Mouse (Mus musculus) spleen, adult 2 months (tissue): ENCODE results near the gene Spef2. TPM values are rescaled to one million over a fixed set of nuclear protein-coding genes. Genes with fewer than 3 reads are reported as not detected.

Experiments used
- DNase-seq, 2 experiments: peaks; one replicate each; pipeline versions ENCODE4 v3.0.0 to v3.0.0-alpha.2; 2012 to 2021; ENCODE audit warnings: low spot score in 2 of 2, low read depth in 1 of 2
- H3K27ac ChIP-seq: fragments of 200-500 bp; 2 replicates; pipeline ENCODE4 v1.5.1; 2012; ENCODE audit warnings: low read length, inconsistent platforms; ENCODE audit not compliant: insufficient read depth
- H3K27me3 ChIP-seq: fragments of 200-500 bp; 2 replicates; pipeline ENCODE4 v1.6.1; 2012; ENCODE audit warnings: mild to moderate bottlenecking, moderate library complexity, low read length, inconsistent platforms; ENCODE audit not compliant: control insufficient read depth, insufficient read depth
- H3K36me3 ChIP-seq: fragments of 200-500 bp; 2 replicates; pipeline ENCODE4 v1.6.1; 2012; ENCODE audit warnings: mild to moderate bottlenecking, low read length, inconsistent platforms; ENCODE audit not compliant: control insufficient read depth, insufficient read depth
- H3K4me1 ChIP-seq: fragments of 200-500 bp; 2 replicates; pipeline ENCODE4 v1.6.1; 2011; ENCODE audit warnings: inconsistent platforms; ENCODE audit not compliant: control insufficient read depth, insufficient read depth, insufficient read length
- H3K4me3 ChIP-seq: fragments of 200-500 bp; 2 replicates; pipeline ENCODE4 v1.5.1; 2011; ENCODE audit warnings: mild to moderate bottlenecking, inconsistent platforms; ENCODE audit not compliant: insufficient read depth, insufficient read length; ENCODE audit errors: extremely low read depth
- CTCF ChIP-seq: fragments of 200-500 bp; IDR thresholded peaks from 2 replicates; pipeline ENCODE4 v1.5.1; 2011; ENCODE audit warnings: mild to moderate bottlenecking, inconsistent platforms; ENCODE audit not compliant: insufficient read depth, insufficient read length, insufficient replicate concordance; ENCODE audit errors: extremely low read depth
- POLR2A ChIP-seq: fragments of 200-500 bp; IDR thresholded peaks from 2 replicates; pipeline ENCODE4 v1.6.1; 2011; ENCODE audit warnings: low read depth, low read length, inconsistent platforms
- WGBS: fragments of 180-500 bp; shearing (Covaris S2); methylation state at CpG from one replicate; pipeline ENCODE4 v1.1.7; 2018; 5-methylcytosine and 5-hydroxymethylcytosine counted together
- polyA plus RNA-seq: library from polyadenylated mRNA; depleted of rRNA; stranded (reverse); fragments of >200 nt; gene quantifications from 2 replicates; pipeline ENCODE4 v1.2.3, GENCODE M21; 2012

Gene Spef2
- polyA plus RNA-seq, 1 experiment: 0.05 TPM

GRCm38 (mm10) chr15:9750966-9751365 is 2.3 kb upstream of the Spef2 start:
- TF ChIP-seq CTCF (no peak), POLR2A (no peak)
- Histone ChIP-seq H3K27ac (no peak overlapping the region), H3K4me3 (no peak overlapping the region), H3K27me3 (no peaks in the 10 kb centered on the region), H3K36me3 (no peaks in the 10 kb centered on the region), H3K4me1 (0 out of 2 replicates have a peak, but pooled peaks cover 3% of the 10 kb centered on the region)
- DNase-seq: no peak
- 89% methylated on average over 3 of the region's 3 CpGs for WGBS

- H3K4me1 ChIP-seq: 0 out of 2 replicates have a peak, but pooled peaks cover 3% of the 10 kb centered on the region
- H3K27ac ChIP-seq: peak overlapping the region; percentile 41; the same call in 1 of the 2 replicates
- H3K36me3 ChIP-seq: no peaks in the 10 kb centered on the region
- DNase-seq: no peak
- H3K4me3 ChIP-seq: no peak overlapping the region
- WGBS: 33% methylated on average over 5 of the region's 5 CpGs
- H3K27me3 ChIP-seq: no peaks in the 10 kb centered on the region
- TF ChIP-seq CTCF: no peak
- TF ChIP-seq POLR2A: no peak
Measured at GRCm38 (mm10) chr15:9747410-9748104, 1.1 kb downstream of the Spef2 start.

- Histone ChIP-seq H3K4me3 (no peak overlapping the region), H3K36me3 (no peaks in the 10 kb centered on the region), H3K27ac (no peak overlapping the region), H3K4me1 (no peaks in the 10 kb centered on the region), H3K27me3 (no peaks in the 10 kb centered on the region)
- TF ChIP-seq POLR2A: no peak
- TF ChIP-seq CTCF: no peak
- WGBS: 88% methylated on average over 3 of the region's 3 CpGs
- no peak for DNase-seq
Measured at GRCm38 (mm10) chr15:9742172-9742571, 6.5 kb downstream of the Spef2 start.

GRCm38 (mm10) chr15:9714574-9715458 is 33.9 kb downstream of the Spef2 start:
- 19% methylated on average over 7 of the region's 7 CpGs for WGBS
- no peak for DNase-seq
- no peak overlapping the region for H3K27ac ChIP-seq
- H3K27me3 ChIP-seq: no peaks in the 10 kb centered on the region
- TF ChIP-seq POLR2A: no peak
- TF ChIP-seq CTCF: no peak
- H3K4me3 ChIP-seq: no peak overlapping the region
- H3K36me3 ChIP-seq: no peaks in the 10 kb centered on the region
- H3K4me1 ChIP-seq: peaks cover 7% of the 10 kb centered on the region; the same call in 1 of the 2 replicates

- H3K27ac ChIP-seq: no peak overlapping the region
- no peak for TF ChIP-seq CTCF
- TF ChIP-seq POLR2A: no peak
- H3K4me1 ChIP-seq: peaks cover 7% of the 10 kb centered on the region; the same call in 1 of the 2 replicates
- no peaks in the 10 kb centered on the region for H3K36me3 ChIP-seq
- H3K4me3 ChIP-seq: no peak overlapping the region
- no peak for DNase-seq
- H3K27me3 ChIP-seq: no peaks in the 10 kb centered on the region
- WGBS: 42% methylated on average over 3 of the region's 3 CpGs
Measured at GRCm38 (mm10) chr15:9713707-9714106, 35.0 kb downstream of the Spef2 start.

GRCm38 (mm10) chr15:9710330-9710729 is 38.3 kb downstream of the Spef2 start:
- Histone ChIP-seq H3K4me1 (peaks cover 7% of the 10 kb centered on the region; the same call in 1 of the 2 replicates), H3K27me3 (no peaks in the 10 kb centered on the region), H3K4me3 (no peak overlapping the region), H3K36me3 (no peaks in the 10 kb centered on the region), H3K27ac (no peak overlapping the region)
- 35% methylated on average over 2 of the region's 2 CpGs for WGBS
- no peak for TF ChIP-seq CTCF
- no peak for TF ChIP-seq POLR2A
- DNase-seq: no peak
